ENCODE assay signal across 7 mouse cellular contexts in the genomic region with DNA sequence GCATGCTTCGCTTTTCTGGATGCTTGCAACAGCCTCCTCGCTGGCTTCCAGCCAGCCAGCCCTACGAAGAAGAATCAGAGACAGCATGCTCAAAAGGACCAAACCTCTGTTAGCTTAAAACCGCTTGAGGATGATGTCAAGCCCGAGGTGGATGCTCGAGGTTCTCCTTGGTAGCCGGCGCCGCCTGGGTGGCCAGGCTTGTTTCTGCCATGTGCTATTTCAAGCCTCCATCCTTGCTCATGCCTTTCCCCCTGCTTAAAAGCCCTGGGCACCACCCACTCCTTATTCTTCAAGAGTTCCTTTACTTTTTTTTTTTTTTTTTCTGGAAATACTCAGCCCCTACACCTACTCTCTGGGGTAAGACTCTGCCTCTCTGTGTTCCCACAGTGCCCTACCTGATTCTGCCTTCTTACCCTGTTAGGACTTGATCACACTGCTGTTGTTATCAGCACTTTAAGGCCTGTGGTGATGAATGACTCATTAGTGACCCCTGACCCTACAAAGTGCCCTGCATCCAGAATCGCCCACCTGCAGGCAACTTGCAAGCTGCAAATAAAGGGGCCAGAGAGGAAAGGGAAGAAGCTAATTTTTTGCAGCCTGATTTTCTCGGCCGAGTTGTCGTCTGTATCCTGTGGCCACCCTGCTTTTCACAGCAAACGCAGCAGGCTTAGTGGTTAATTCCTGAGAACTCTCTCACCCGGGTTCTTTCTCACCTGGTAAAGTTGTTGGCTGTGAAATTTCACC. TPM values are rescaled to one million over a fixed set of nuclear protein-coding genes. Genes with fewer than 3 reads are reported as not detected.
DNase-seq lines count a peak whose midpoint lies in the region; ATAC-seq lines count a peak whose summit lies in the region.

No protein-coding gene starts in this region.

- H3K9ac ChIP-seq in embryonic facial prominence, embryonic 12.5 days: no peak overlapping the region

- H3K36me3 ChIP-seq in embryonic facial prominence, embryonic 12.5 days: no peaks in the 10 kb centered on the region

- intact Hi-C loops in heart, postnatal 14 days (cut with DNase I): no loop called here
- intact Hi-C loops in left cerebral cortex, postnatal 25 days (cut with DNase I): loop anchor here (2.0 kb wide), 1 partner anchor 27 kb away; no protein-coding TSS in a partner anchor

- H3K27me3 ChIP-seq in embryonic facial prominence, embryonic 12.5 days: 0 out of 2 replicates have a peak, but pooled peaks cover 4% of the 10 kb centered on the region

- DNase-seq in retina, postnatal 1 day: peak; percentile 28
- no peak for DNase-seq in retina, embryonic 14.5 days (ENCODE audit: low spot score)
- DNase-seq in heart, postnatal 14 days: peak; percentile 37 to 42
- DNase-seq in left cerebral cortex, postnatal 25 days (ENCODE audit: low spot score in 2 of 2): peak; percentile 59 to 81
- DNase-seq in neural tube, embryonic 10.5 days (ENCODE audit: extremely low spot score, low spot score): peak; percentile 53

- no peak overlapping the region for H3K27ac ChIP-seq in embryonic facial prominence, embryonic 12.5 days

- H3K4me1 ChIP-seq in embryonic facial prominence, embryonic 12.5 days: peaks cover 22% of the 10 kb centered on the region; the same call in 1 of the 2 replicates

- WGBS in embryonic facial prominence, embryonic 12.5 days: 5% methylated on average over 15 of the region's 15 CpGs

- ATAC-seq in embryonic facial prominence, embryonic 12.5 days (ENCODE audit: insufficient number of reproducible peaks, insufficient read depth, low FRiP score, low TSS enrichment): no peak
- ATAC-seq in erythroblast, adult 5-6 weeks (replicated peaks; ENCODE audit: low FRiP score, poor library complexity, severe bottlenecking): no peak

- H3K9me3 ChIP-seq in embryonic facial prominence, embryonic 12.5 days: no peaks in the 10 kb centered on the region

- H3K4me2 ChIP-seq in embryonic facial prominence, embryonic 12.5 days (replicated peaks): peak overlapping the region; percentile 49

- peak overlapping the region; percentile 25; the same call in 1 of the 2 replicates for H3K4me3 ChIP-seq in embryonic facial prominence, embryonic 12.5 days

RNA-seq across cellular contexts. Expression of a gene that starts 52.4 kb away (rescaled TPM):
- 1.1 and 1.3 TPM in 2 replicates for polyA plus RNA-seq in embryonic facial prominence, embryonic 12.5 days (2016; fragmentation: Nextera tagmentation; extraction: Ambion mirVana)
- total RNA-seq in heart, postnatal 14 days (2021): under 1 TPM; 0.17 to 0.55 TPM
- 1 to 10 TPM in 1 of 2 experiments, under 1 TPM in 1; 0.94 to 2.8 TPM for total RNA-seq in left cerebral cortex, postnatal 25 days (2021)
- not detected in 2 replicates for total RNA-seq in erythroblast, adult 5-6 weeks (2015; ENCODE audit: low replicate concordance)
- not detected in 2 replicates for total RNA-seq in erythroblast, adult 5-6 weeks (2017; ENCODE audit: low replicate concordance)

RNA-seq across cellular contexts. Expression of a gene that starts 54.6 kb away (rescaled TPM):
- polyA plus RNA-seq in embryonic facial prominence, embryonic 12.5 days (2016; fragmentation: Nextera tagmentation; extraction: Ambion mirVana): 14.1 and 15.0 TPM in 2 replicates
- 10 to 100 TPM; 29.9 to 32.2 TPM for total RNA-seq in heart, postnatal 14 days (2021)
- total RNA-seq in left cerebral cortex, postnatal 25 days (2021): 100 to 1,000 TPM; 201 to 257 TPM
- total RNA-seq in erythroblast, adult 5-6 weeks (2015; ENCODE audit: low replicate concordance): 241 and 319 TPM in 2 replicates
- 404 and 444 TPM in 2 replicates for total RNA-seq in erythroblast, adult 5-6 weeks (2017; ENCODE audit: low replicate concordance)

Comparison
In these comparisons a context has a peak if more than half of its experiments do, and no peak if none do; other contexts are left out.
1. RNA of a gene that starts 54.6 kb away (total RNA-seq): 241 to 444 TPM in erythroblast, adult 5-6 weeks and 201 to 257 TPM in left cerebral cortex, postnatal 25 days; 29.9 to 32.2 TPM in heart, postnatal 14 days; every median in the first group is over 4 times any median in the second.